Mouse (Mus musculus): ENCODE measurements around the gene Diras1. TPM values are rescaled to one million over a fixed set of nuclear protein-coding genes. Genes with fewer than 3 reads are reported as not detected.

Gene Diras1
- polyA plus RNA-seq, 1 experiment = 0.25 TPM

DNA sequence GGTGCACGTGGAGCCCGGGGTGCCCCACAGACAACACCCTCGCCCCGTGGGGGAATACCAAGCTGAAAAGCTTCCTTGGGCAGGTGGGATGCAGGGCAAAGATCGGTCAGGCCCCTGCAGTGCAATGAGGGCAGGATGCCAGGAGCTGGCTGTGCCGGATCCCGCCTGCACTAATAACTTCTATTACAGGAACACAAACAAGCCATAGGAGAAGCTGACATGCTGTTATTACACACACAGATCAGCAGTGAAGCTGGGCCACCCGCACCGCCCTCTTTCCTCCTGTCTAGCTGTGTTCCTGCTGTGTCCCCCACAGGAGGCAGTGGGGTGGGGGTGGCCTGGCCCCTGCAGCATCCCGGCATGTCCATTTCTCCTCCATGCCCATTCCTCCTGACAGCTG, 3.6 kb upstream of the Diras1 start:
- 63% methylated on average over 10 of the region's 10 CpGs for WGBS
- no peak overlapping the region for H3K4me3 ChIP-seq (ENCODE audit: insufficient read depth, low read depth, low read length)

DNA sequence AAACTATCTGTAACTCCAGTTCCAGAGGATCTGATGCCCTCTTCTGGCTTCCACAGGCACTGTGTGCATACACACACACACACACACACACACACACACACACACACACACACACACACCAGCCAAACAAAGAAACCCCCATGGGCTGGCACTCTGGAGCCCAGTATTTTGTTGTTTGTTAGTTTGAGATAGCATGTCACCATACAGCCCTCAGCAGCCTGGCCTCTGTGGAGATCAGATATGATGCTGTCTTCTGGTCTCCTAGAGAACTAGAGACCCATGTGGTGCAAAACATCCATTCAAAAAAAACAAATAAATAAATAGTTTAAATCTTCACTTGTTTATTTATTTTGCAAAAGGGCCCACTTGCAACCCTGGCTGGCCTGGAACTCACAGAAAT, 2.8 kb upstream of the Diras1 start:
- DNase-seq = no peak
- Histone ChIP-seq H3K4me1 (ENCODE audit: control insufficient read depth, insufficient read depth, low read length) (no peaks in the 10 kb centered on the region), H3K36me3 (ENCODE audit: control insufficient read depth, insufficient read depth, low read length) (no peaks in the 10 kb centered on the region), H3K27ac (ENCODE audit: insufficient read depth, low read depth, low read length) (no peak overlapping the region), H3K27me3 (replicated peaks; ENCODE audit: control insufficient read depth, insufficient read depth, low read length) (no peaks in the 10 kb centered on the region; the same call in 1 of the 2 replicates), H3K4me3 (ENCODE audit: insufficient read depth, low read depth, low read length) (no peak overlapping the region)
- TF ChIP-seq POLR2A (IDR thresholded peaks at IDR 0.05; ENCODE audit: low read depth, low read length) = no peak
- TF ChIP-seq CTCF (conservative IDR thresholded peaks at IDR 0.05; ENCODE audit: insufficient read depth, insufficient read length, low read depth, low read length) = no peak

More for the DNA sequence above, 3.6 kb upstream of the Diras1 start:
- no peaks in the 10 kb centered on the region; the same call in 1 of the 2 replicates for H3K27me3 ChIP-seq (replicated peaks; ENCODE audit: control insufficient read depth, insufficient read depth, low read length)
- no peaks in the 10 kb centered on the region for H3K4me1 ChIP-seq (ENCODE audit: control insufficient read depth, insufficient read depth, low read length)
- TF ChIP-seq POLR2A (IDR thresholded peaks at IDR 0.05; ENCODE audit: low read depth, low read length) = no peak
- TF ChIP-seq CTCF (conservative IDR thresholded peaks at IDR 0.05; ENCODE audit: insufficient read depth, insufficient read length, low read depth, low read length) = no peak
- no peak for DNase-seq
- H3K36me3 ChIP-seq (ENCODE audit: control insufficient read depth, insufficient read depth, low read length) = no peaks in the 10 kb centered on the region
- H3K27ac ChIP-seq (ENCODE audit: insufficient read depth, low read depth, low read length) = no peak overlapping the region

DNA sequence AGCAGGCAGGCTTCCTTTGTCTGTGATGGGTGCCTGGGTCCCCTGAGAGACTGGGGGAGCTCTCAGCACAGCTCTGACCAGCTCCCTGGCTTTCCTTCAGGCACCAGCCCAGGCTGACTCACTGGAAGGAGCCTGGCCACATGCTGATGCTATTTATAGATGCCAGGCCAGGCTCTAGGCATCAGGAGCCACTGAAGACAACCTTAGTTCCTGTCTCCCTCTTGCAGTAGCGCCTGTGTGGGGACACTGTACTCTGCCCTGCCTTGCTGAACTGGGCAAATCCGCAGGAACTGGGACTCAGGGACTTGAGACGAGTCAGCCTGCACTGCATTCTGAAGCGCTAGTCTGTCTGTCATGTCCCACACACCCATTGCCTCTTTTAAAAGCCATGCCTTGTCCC, 1.9 kb upstream of the Diras1 start:
- H3K27me3 ChIP-seq (replicated peaks; ENCODE audit: control insufficient read depth, insufficient read depth, low read length) = no peaks in the 10 kb centered on the region; the same call in 1 of the 2 replicates
- WGBS = 55% methylated on average over 4 of the region's 4 CpGs
- H3K4me1 ChIP-seq (ENCODE audit: control insufficient read depth, insufficient read depth, low read length) = no peaks in the 10 kb centered on the region
- no peaks in the 10 kb centered on the region for H3K36me3 ChIP-seq (ENCODE audit: control insufficient read depth, insufficient read depth, low read length)
- TF ChIP-seq CTCF (conservative IDR thresholded peaks at IDR 0.05; ENCODE audit: insufficient read depth, insufficient read length, low read depth, low read length) = no peak
- no peak for TF ChIP-seq POLR2A (IDR thresholded peaks at IDR 0.05; ENCODE audit: low read depth, low read length)
- DNase-seq = no peak
- no peak overlapping the region for H3K4me3 ChIP-seq (ENCODE audit: insufficient read depth, low read depth, low read length)
- H3K27ac ChIP-seq (ENCODE audit: insufficient read depth, low read depth, low read length) = no peak overlapping the region

DNA sequence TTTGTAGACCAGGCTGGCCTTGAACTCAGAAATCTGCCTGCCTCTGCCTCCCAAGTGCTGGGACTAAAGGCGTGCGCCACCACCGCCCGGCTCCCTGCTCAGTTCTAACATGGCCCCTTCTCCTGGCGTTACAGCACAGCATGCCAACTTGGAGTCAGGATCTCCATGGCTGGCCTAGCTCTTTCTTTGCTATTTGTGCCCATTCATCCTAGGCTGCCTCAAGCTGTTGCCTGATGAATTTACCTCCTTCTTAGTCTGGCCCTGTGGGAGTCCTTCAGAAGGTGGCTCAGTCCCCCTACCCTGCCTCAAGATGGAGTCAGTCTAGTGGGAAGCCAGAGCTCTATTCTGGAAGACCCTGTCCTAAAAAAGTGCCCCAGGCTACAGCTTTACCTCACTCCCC, 1.4 kb upstream of the Diras1 start:
- 95% methylated on average over 5 of the region's 5 CpGs for WGBS
- Histone ChIP-seq H3K27me3 (replicated peaks; ENCODE audit: control insufficient read depth, insufficient read depth, low read length) (no peaks in the 10 kb centered on the region; the same call in 1 of the 2 replicates), H3K36me3 (ENCODE audit: control insufficient read depth, insufficient read depth, low read length) (no peaks in the 10 kb centered on the region), H3K4me3 (ENCODE audit: insufficient read depth, low read depth, low read length) (no peak overlapping the region), H3K27ac (ENCODE audit: insufficient read depth, low read depth, low read length) (no peak overlapping the region), H3K4me1 (ENCODE audit: control insufficient read depth, insufficient read depth, low read length) (no peaks in the 10 kb centered on the region)
- DNase-seq = no peak
- TF ChIP-seq POLR2A (IDR thresholded peaks at IDR 0.05; ENCODE audit: low read depth, low read length) = no peak
- TF ChIP-seq CTCF (conservative IDR thresholded peaks at IDR 0.05; ENCODE audit: insufficient read depth, insufficient read length, low read depth, low read length) = no peak

DNA sequence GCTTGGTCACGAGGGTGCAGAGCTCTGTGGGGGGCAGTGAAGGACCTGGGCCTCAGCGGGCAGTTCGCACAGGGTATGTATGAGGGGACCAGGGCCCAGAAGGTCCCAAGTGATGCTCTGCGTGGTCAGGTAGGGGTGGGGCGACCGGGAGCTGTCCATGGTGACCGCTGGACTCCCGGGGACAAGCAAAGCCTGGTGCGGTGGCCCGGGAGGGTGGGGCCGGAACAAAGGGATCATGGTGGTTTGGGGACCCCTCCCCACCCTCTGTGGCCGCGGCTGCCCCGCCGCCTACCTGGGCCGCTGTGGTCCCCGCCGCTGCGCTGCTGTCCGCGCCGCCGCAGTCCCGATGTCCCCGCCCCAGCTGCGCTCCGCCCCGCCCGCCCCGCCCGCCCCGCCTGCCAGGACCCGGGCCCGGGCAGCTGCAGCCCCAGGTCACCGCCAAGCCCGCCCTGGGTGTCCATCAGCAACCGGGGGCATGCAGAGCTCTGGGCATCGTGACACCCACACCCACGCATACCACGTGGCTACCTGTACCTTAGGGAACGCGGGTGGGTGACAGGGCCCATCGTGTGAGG, 328 bp downstream of the Diras1 start:
- Histone ChIP-seq H3K4me3 (ENCODE audit: insufficient read depth, low read depth, low read length) (no peak overlapping the region), H3K36me3 (ENCODE audit: control insufficient read depth, insufficient read depth, low read length) (no peaks in the 10 kb centered on the region)
- TF ChIP-seq POLR2A (IDR thresholded peaks at IDR 0.05; ENCODE audit: low read depth, low read length) = no peak
- TF ChIP-seq CTCF (conservative IDR thresholded peaks at IDR 0.05; ENCODE audit: insufficient read depth, insufficient read length, low read depth, low read length) = no peak

DNA sequence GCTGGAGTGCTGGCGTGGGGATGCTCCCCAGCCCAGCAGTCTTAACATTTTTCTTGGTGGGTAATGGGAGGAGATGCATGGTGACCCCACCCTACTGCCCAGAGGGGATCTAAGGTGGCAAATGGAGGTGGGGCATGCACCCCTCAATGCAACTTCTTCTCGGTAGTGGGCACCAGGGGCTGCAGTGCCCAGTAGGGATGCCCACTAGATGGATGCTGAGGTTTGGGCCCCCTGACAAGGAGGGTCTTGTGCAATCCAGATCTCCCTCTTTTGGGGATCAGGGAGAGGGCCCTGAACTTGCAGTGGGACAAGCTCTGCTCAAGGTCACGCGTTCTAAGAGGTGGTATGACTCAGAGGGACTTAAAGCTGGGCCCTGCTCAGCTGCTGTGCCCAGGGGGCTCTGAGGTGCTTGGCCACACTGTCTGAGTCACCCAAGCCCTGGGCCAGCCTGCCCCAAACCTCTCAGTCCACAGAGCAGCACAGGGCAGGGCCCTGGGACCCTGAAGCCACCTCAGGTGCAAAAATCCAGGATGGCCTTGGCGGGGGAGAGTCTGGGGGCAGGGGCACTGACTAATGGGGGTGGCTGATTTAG, 1.0 kb downstream of the Diras1 start:
- Histone ChIP-seq H3K4me3 (ENCODE audit: insufficient read depth, low read depth, low read length) (no peak overlapping the region), H3K4me1 (ENCODE audit: control insufficient read depth, insufficient read depth, low read length) (no peaks in the 10 kb centered on the region), H3K27me3 (replicated peaks; ENCODE audit: control insufficient read depth, insufficient read depth, low read length) (no peaks in the 10 kb centered on the region; the same call in 1 of the 2 replicates), H3K36me3 (ENCODE audit: control insufficient read depth, insufficient read depth, low read length) (no peaks in the 10 kb centered on the region), H3K27ac (ENCODE audit: insufficient read depth, low read depth, low read length) (no peak overlapping the region)
- TF ChIP-seq CTCF (conservative IDR thresholded peaks at IDR 0.05; ENCODE audit: insufficient read depth, insufficient read length, low read depth, low read length) = no peak
- TF ChIP-seq POLR2A (IDR thresholded peaks at IDR 0.05; ENCODE audit: low read depth, low read length) = no peak
- 73% methylated on average over 5 of the region's 5 CpGs for WGBS
- no peak for DNase-seq

More for the DNA sequence above, 328 bp downstream of the Diras1 start:
- Histone ChIP-seq H3K4me1 (ENCODE audit: control insufficient read depth, insufficient read depth, low read length) (no peaks in the 10 kb centered on the region), H3K27me3 (replicated peaks; ENCODE audit: control insufficient read depth, insufficient read depth, low read length) (no peaks in the 10 kb centered on the region; the same call in 1 of the 2 replicates), H3K27ac (ENCODE audit: insufficient read depth, low read depth, low read length) (no peak overlapping the region)
- 2% methylated on average over 37 of the region's 43 CpGs for WGBS
- no peak for DNase-seq

DNA sequence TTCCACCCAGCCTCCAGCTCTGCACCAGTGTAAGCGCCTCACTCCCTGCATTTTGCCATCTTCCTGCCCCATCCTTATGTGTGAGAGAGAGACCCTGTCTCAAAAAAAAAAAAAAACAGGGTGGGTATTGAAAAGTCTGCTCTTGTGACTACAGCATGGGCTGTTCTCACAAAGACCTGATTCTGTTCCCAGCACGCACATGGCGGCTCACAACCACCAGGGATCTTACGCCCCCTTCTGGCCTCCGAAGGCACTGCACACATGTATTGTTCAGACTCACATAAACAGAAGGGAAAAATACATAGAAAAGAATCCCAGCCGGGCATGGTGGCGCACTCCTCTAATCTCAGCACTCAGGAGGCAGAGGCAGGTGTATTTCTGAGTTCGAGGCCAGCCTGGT, 2.7 kb downstream of the Diras1 start:
- Histone ChIP-seq H3K4me3 (ENCODE audit: insufficient read depth, low read depth, low read length) (no peak overlapping the region), H3K27ac (ENCODE audit: insufficient read depth, low read depth, low read length) (no peak overlapping the region), H3K36me3 (ENCODE audit: control insufficient read depth, insufficient read depth, low read length) (no peaks in the 10 kb centered on the region), H3K27me3 (replicated peaks; ENCODE audit: control insufficient read depth, insufficient read depth, low read length) (no peaks in the 10 kb centered on the region; the same call in 1 of the 2 replicates), H3K4me1 (ENCODE audit: control insufficient read depth, insufficient read depth, low read length) (no peaks in the 10 kb centered on the region)
- WGBS = 69% methylated on average over 8 of the region's 8 CpGs
- no peak for DNase-seq
- TF ChIP-seq POLR2A (IDR thresholded peaks at IDR 0.05; ENCODE audit: low read depth, low read length) (no peak), CTCF (conservative IDR thresholded peaks at IDR 0.05; ENCODE audit: insufficient read depth, insufficient read length, low read depth, low read length) (0 out of 2 replicates have a peak, but pooled peaks have one; percentile 25)
